Mouse (Mus musculus) megakaryocyte progenitor cell, adult 5-6 weeks (primary cell): ENCODE measurements at regions not wholly inside any gene's neighbourhood (a gene's known extent, or its start where the extent isn't known, plus 50 kb on each side); places are given as distances from the start of the nearest gene placed in this dataset.
"Not testable (repeated sequence)": the region's sequence is repeated elsewhere in the genome, so short reads cannot be mapped to it uniquely, and the experiment has no call there.

Source experiments
- ATAC-seq: replicated peaks from 2 replicates; pipeline ENCODE4 v1.8.0; 2016; ENCODE audit warnings: mild to moderate bottlenecking, moderate TSS enrichment, inconsistent platforms; ENCODE audit not compliant: poor library complexity

GRCm38 (mm10) chr9:85920745-85921614 is 78.8 kb downstream of the Tpbg start:
- ATAC-seq, result no peak

DNA sequence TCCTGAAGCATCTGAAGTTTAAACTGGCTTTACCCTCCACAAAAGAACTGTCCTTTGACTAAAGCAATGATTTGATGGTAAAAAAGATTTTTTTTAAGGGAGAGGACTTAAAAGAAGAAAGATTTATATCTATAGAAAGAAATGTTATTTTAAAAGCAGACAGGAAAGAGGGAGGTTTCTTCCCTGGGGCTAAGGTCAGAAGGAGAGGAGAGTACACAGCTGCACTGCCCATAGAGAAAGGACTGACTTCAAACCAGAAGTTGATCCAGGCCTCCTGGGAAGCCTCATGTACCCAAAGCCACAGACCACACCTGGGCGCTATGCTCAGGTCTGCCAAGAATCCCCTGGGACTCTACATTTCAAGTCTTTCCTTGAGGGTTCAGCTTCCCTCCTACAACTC is 83.1 kb downstream of the Tpbg start:
- ATAC-seq, result no peak

GRCm38 (mm10) chr9:85932209-85932608 is 90.0 kb downstream of the Tpbg start:
- ATAC-seq, result no peak

DNA sequence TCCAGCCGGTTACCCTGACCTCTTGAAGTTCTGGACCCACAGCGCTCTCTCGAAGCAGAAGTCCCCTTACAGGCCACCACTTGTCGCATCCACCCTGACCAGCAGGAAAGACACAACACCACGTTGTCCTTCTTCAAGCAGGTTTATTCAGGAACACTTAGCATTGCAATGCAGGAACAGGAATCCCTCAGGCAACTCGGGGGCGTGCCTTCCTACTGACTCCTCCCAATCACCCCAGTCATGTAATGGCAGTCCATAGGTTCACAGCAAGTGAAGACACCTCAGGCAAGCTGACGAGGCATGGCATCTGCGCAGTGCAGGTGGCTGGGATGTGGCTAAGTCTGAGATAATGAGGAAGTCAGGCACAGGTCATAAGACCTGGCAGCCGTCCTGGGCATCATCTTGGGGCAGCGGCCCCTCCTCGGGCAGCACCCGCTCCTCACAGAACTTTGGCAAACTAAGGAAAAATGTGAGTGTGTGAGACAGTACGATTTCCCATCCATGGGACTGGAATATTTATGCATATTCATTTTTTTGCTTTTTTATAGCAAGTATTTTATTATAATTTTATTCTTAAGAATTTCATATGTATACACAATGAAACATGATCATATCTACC is 101.0 kb downstream of the Tpbg start:
- not testable (repeated sequence) for ATAC-seq

GRCm38 (mm10) chr9:85948495-85949137 is 106.4 kb downstream of the Tpbg start:
- ATAC-seq, result no peak

- no peak for ATAC-seq
Measured at GRCm38 (mm10) chr9:85951777-85952176, 109.6 kb downstream of the Tpbg start.

- no peak for ATAC-seq
Measured at GRCm38 (mm10) chr9:85970076-85970475, 127.9 kb downstream of the Tpbg start.

DNA sequence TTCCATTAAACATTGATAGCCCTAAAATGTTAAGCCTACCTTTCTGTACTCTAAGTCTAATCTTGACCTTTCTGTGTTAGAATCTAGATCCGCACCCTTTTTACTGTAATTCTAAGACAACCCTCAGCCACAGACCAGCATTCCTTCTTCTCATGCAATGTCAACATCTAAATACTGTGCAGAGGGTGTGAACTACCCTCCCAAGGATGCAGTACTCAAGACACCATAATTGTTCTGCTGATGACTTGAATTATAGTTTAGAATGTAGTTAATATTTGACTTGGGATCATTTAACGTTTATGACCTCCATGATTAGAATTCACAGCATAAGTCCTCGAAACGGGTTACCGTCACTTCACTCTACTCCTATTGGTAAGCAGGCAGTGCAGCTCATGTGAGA is 139.2 kb downstream of the Tpbg start:
- ATAC-seq, result no peak

DNA sequence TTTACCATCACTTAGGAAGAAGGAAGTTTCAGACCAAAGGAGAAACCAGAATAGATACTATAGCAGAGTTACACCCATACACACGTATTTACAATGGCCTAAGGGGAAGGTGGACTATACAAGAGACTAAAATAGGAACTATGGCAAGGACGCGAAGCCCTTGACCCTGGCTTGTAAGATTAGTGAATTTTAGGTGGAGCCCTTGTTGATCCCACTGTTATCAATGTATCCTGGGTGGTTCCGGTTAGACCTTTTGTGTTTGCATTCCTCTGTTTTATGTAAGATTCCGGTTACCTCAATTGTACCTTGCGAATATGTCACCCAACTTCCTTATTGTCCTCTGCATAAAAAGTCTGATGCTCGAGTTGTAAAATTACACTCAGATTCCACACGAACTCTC is 141.3 kb downstream of the Tpbg start:
- ATAC-seq, result not testable (repeated sequence)

DNA sequence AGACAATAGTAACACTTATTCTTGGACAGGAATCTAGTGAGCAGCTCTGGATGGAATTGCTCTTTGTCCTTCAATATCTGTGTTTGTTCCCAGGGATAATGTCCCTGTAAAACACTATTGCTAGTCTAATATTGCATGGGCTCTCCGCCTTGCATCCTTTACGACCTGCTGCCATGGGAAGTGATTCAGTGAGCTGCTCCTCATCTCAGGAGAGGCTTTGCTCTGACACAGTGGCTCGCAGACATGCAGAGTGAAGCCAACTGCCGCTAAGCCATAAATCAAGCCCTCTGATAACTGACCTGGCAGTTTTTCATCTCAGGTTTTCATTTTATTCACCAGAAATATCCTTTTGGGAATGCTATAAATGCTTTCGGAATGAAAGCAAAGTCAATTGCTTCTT is 143.5 kb downstream of the Tpbg start:
- no peak for ATAC-seq

DNA sequence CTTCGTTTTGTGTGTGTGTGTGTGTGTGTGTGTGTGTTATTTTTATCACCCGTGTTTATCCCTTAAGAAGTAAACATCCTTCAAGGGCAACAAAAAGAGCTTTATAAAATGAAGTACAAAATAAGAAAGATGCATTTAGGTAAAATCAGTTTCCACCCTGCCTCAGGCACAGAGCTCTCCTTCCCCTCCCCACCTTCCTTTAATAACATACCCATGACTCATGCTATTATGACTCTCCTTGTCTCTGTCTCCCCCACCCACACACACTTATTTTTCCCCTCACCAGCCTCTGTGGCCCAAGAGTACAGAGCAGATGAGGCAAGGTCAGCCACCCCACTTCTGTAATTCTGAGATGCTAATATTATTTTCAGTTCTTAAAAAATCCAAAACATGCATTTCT is 144.0 kb downstream of the Tpbg start:
- ATAC-seq, result no peak

DNA sequence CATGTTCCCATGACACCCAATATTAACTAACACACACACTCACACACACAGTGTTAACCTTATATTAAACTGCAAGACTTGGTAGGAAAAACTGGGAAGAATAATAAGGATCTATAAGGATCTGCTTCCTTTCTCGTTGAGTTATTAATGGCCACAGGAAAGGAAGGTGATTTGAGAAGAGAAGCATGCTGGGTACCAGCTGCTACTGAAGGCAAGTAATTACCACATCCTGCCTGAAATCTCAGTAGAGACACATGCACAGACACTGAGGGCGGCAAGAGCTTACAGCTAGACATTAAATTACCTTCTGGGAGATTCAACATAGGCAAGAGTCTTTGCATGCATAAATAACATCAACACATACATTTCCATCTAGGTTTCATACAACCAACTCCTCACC is 160.8 kb downstream of the Tpbg start:
- ATAC-seq, result no peak

DNA sequence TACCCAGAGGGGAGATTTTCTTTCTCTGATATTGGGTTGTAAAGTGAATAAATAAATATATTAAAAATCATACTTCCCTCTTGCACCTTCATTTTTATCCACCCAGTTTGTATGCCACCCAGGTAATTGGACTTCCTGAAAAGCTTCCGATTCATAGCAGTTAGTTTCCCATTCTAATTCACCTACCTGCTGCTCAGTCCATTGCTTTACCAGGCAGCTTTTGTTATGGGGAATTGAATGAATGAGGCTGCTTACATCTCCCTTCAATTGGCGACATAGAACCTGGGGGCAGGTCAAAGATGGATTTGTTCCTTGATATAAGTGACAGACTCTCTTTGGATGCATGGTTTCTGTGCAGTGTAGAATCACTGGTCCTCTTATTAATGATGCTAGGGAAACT is 169.5 kb downstream of the Tpbg start:
- ATAC-seq, result no peak

GRCm38 (mm10) chr9:86015841-86016240 is 173.7 kb downstream of the Tpbg start:
- ATAC-seq, result 0 out of 2 replicates have a peak, but pooled peaks have one; percentile 31

DNA sequence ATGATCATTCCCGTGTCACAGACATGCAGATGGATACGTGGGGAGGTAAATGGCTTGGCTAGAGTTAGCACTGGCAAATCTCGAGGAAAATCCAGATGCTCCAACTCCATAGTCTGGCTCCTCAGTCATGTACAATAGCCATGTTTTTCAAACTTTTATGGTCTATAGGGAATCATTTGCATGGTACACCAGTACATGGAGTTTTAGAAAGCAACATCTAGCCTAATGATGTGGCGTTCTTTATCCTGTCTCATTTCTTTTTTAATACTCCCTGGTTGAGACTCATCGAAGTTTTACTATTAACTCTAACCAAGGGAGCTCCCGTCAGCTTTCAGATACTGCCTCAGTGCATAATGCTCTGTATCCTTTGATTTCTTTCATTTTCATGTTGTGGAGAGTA is 178.0 kb downstream of the Tpbg start:
- no peak for ATAC-seq

GRCm38 (mm10) chr9:86020765-86021164 is 178.6 kb downstream of the Tpbg start:
- ATAC-seq, result no peak

GRCm38 (mm10) chr9:86030738-86031137 is 188.6 kb downstream of the Tpbg start:
- no peak for ATAC-seq

DNA sequence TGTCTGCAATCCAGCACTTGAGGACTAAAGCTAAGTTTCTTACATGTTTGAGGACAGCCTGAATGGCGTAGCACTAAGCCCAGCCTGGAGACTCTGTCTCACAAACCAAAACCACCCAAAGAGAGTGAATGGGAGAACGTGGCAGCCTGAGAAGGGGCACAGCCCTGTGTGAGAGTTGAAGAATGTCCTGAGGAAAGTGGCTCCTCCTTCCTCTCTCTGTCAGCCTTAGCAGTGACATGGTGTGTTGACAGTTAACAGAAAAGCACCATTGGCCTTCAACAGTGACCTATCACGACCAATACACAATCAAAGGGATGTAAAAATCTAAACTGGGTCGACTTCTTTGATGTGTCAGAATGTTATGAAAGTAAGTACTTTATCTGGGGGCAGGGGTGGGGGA is 201.9 kb downstream of the Tpbg start:
- no peak for ATAC-seq

DNA sequence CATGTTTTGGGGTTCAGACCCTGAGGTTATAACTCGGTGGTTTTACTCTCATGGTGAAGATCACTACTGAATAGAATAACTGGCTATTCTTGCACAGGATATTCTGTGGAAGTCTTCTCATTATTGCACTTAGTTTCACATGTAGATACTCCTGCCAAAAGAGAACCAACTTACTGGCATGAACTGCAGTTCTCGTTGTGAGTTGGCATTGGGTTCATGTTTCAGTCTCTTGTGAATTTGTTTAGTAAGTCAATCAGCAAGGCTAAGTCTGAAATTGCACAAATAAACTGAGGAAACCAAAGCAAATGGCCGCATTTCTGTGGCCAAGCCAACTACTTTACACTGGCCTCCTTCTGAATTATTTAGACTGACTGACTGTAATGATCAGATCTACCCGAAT is 215.9 kb downstream of the Tpbg start:
- ATAC-seq, result no peak

DNA sequence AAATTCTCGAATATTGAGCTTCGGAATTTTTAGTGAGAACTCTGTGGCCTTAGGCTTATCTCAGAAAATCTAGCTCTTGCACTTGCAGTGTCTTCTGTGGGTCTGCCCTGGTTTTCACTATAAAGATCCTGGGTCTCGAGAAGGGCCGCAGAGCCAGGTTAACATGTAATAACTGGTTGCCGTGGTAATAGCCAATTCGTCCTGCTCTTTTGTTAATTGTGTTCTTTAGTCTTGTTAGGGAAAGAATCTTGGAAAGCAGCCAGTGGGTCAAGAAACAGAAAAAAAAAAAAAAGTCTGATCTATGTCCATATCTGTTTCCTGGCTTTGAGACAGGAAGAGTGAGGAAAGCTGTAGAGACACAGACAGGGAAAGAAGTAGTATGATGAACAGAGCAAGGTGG is 217.9 kb downstream of the Tpbg start:
- no peak for ATAC-seq

- no peak for ATAC-seq
Measured at GRCm38 (mm10) chr9:86061230-86061629, 219.1 kb downstream of the Tpbg start.

DNA sequence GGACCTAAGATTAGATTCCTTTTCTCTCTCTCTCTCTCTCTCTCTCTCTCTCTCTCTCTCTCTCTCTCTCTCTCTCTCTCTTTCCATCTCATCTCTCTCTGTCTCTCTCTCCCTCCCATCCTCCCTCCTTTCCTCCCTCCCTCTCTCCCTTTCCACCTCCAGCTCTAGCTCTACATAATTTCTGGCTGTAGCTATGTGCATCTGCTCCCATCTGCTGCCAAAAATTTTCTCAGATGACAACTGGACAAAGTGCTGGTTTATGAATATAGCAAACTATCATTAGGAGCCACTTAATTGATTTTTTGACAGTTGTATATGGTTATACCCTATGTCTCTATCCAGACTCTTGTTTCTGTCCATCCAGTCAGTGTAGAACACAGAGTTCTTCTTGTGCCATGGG is 237.1 kb downstream of the Tpbg start:
- ATAC-seq, result no peak
